Mouse (Mus musculus) hindbrain, embryonic 14.5 days (tissue): ENCODE results near the gene Tmtc1. TPM values are rescaled to one million over a fixed set of nuclear protein-coding genes. Genes with fewer than 3 reads are reported as not detected.

Experiments
- ATAC-seq: fragments of 200-750 bp; cut with Nextera tagmentation; 2 replicates; pipeline ENCODE4 v1.8.0; 2017; ENCODE audit warnings: moderate number of reproducible peaks, mild to moderate bottlenecking, moderate TSS enrichment, moderate library complexity; ENCODE audit not compliant: low FRiP score
- DNase-seq: peaks from one replicate; pipeline ENCODE4 v3.0.0-alpha.2; 2015; ENCODE audit warnings: low spot score
- H3K27ac ChIP-seq: fragments of 300-500 bp; sonication (generic); 2 replicates; pipeline ENCODE4 v1.5.1; 2014; ENCODE audit warnings: mild to moderate bottlenecking, moderate library complexity
- H3K27me3 ChIP-seq: fragments of 300-500 bp; sonication (generic); 2 replicates; pipeline ENCODE4 v1.6.1; 2014; ENCODE audit warnings: mild to moderate bottlenecking, low read length, mixed read lengths; ENCODE audit not compliant: control insufficient read depth, insufficient read depth
- H3K36me3 ChIP-seq: fragments of 300-500 bp; sonication (generic); replicated peaks from 2 replicates; pipeline ENCODE4 v1.6.1; 2014; ENCODE audit not compliant: control insufficient read depth, insufficient read depth
- H3K4me1 ChIP-seq: fragments of 300-500 bp; sonication (generic); replicated peaks from 2 replicates; pipeline ENCODE4 v1.6.1; 2014; ENCODE audit warnings: antibody characterized with exemption, low read length, mixed read lengths; ENCODE audit not compliant: control insufficient read depth, insufficient read depth
- H3K4me2 ChIP-seq: fragments of 300-500 bp; sonication (generic); replicated peaks from 2 replicates; pipeline ENCODE4 v1.6.1; 2014; ENCODE audit warnings: mild to moderate bottlenecking, moderate library complexity
- H3K4me3 ChIP-seq: fragments of 300-500 bp; sonication (generic); replicated peaks from 2 replicates; pipeline ENCODE4 v1.5.1; 2014; ENCODE audit warnings: mild to moderate bottlenecking, low read length
- H3K9ac ChIP-seq: fragments of 300-500 bp; sonication (generic); 2 replicates; pipeline ENCODE4 v1.6.1; 2014
- H3K9me3 ChIP-seq: fragments of 300-500 bp; sonication (generic); 2 replicates; pipeline ENCODE4 v1.6.1; 2016; ENCODE audit warnings: low read length; ENCODE audit not compliant: control insufficient read depth
- WGBS: fragments of 180-500 bp; shearing (Covaris S2); extraction: QIAGEN DNeasy Blood & Tissue Kit; methylation state at CpG from one replicate; pipeline ENCODE4 v1.1.7; 2014; 5-methylcytosine and 5-hydroxymethylcytosine counted together
- polyA plus RNA-seq: library from polyadenylated mRNA; unstranded; fragments of >200 nt; fragmentation: Nextera tagmentation; extraction: Ambion mirVana; gene quantifications from 2 replicates; pipeline ENCODE4 v1.2.1, GENCODE M21; 2014

The Tmtc1 gene
- polyA plus RNA-seq, 1 experiment from 2014 or later: 5.3 TPM

- H3K27ac ChIP-seq: no peak overlapping the region
- H3K4me1 ChIP-seq: 0 out of 2 replicates have a peak, but pooled peaks cover 3% of the 10 kb centered on the region
- no peak overlapping the region for H3K4me3 ChIP-seq
- no peaks in the 10 kb centered on the region for H3K36me3 ChIP-seq
- no peak for ATAC-seq
- no peaks in the 10 kb centered on the region for H3K9me3 ChIP-seq
- H3K9ac ChIP-seq: no peak overlapping the region
- no peak for DNase-seq
- 81% methylated on average over 1 of the region's 1 CpGs for WGBS
- no peak overlapping the region for H3K4me2 ChIP-seq
- no peaks in the 10 kb centered on the region for H3K27me3 ChIP-seq
Observed at GRCm38 (mm10) chr6:148366629-148367028, 77.6 kb downstream of the Tmtc1 start.

GRCm38 (mm10) chr6:148363162-148363561 lies 81.0 kb downstream of the Tmtc1 start:
- no peaks in the 10 kb centered on the region for H3K36me3 ChIP-seq
- ATAC-seq (peak; percentile 21; the same call in 1 of the 2 replicates), DNase-seq (no peak)
- 79% methylated on average over 1 of the region's 1 CpGs for WGBS
- H3K9ac ChIP-seq: no peak overlapping the region
- H3K4me1 ChIP-seq: 0 out of 2 replicates have a peak, but pooled peaks cover 3% of the 10 kb centered on the region
- peak overlapping the region; percentile 26; the same call in 1 of the 2 replicates for H3K27ac ChIP-seq
- no peaks in the 10 kb centered on the region for H3K27me3 ChIP-seq
- H3K9me3 ChIP-seq: no peaks in the 10 kb centered on the region
- H3K4me2 ChIP-seq: no peak overlapping the region
- H3K4me3 ChIP-seq: no peak overlapping the region

GRCm38 (mm10) chr6:148362475-148362874 lies 81.7 kb downstream of the Tmtc1 start:
- Histone ChIP-seq H3K36me3 (no peaks in the 10 kb centered on the region), H3K4me2 (no peak overlapping the region), H3K4me3 (no peak overlapping the region), H3K27me3 (no peaks in the 10 kb centered on the region), H3K9ac (no peak overlapping the region), H3K27ac (0 out of 2 replicates have a peak overlapping the region, but pooled peaks have one; percentile 14), H3K9me3 (no peaks in the 10 kb centered on the region), H3K4me1 (0 out of 2 replicates have a peak, but pooled peaks cover 3% of the 10 kb centered on the region)
- DNase-seq (no peak), ATAC-seq (no peak)
- 70% methylated on average over 3 of the region's 3 CpGs for WGBS

GRCm38 (mm10) chr6:148359348-148359905 lies 84.8 kb downstream of the Tmtc1 start:
- Histone ChIP-seq H3K27me3 (no peaks in the 10 kb centered on the region), H3K4me2 (no peak overlapping the region), H3K27ac (no peak overlapping the region), H3K4me1 (0 out of 2 replicates have a peak, but pooled peaks cover 3% of the 10 kb centered on the region), H3K9ac (no peak overlapping the region), H3K36me3 (peaks cover 11% of the 10 kb centered on the region), H3K4me3 (no peak overlapping the region), H3K9me3 (peaks cover 22% of the 10 kb centered on the region)
- 92% methylated on average over 7 of the region's 7 CpGs for WGBS
- DNase-seq: no peak
- no peak for ATAC-seq

- no peak for DNase-seq
- no peak overlapping the region for H3K27ac ChIP-seq
Observed at GRCm38 (mm10) chr6:148358580-148359246, 85.5 kb downstream of the Tmtc1 start.

GRCm38 (mm10) chr6:148356141-148356540 lies 88.0 kb downstream of the Tmtc1 start:
- no peak for DNase-seq
- Histone ChIP-seq H3K4me2 (no peak overlapping the region), H3K9ac (no peak overlapping the region), H3K36me3 (peaks cover 11% of the 10 kb centered on the region), H3K4me3 (no peak overlapping the region), H3K27me3 (no peaks in the 10 kb centered on the region), H3K27ac (no peak overlapping the region), H3K9me3 (peaks cover 22% of the 10 kb centered on the region), H3K4me1 (no peaks in the 10 kb centered on the region)
- no peak for ATAC-seq

More at GRCm38 (mm10) chr6:148358580-148359246, 85.5 kb downstream of the Tmtc1 start:
- Histone ChIP-seq H3K36me3 (peaks cover 11% of the 10 kb centered on the region), H3K9me3 (peaks cover 22% of the 10 kb centered on the region), H3K4me2 (no peak overlapping the region), H3K4me3 (no peak overlapping the region), H3K4me1 (0 out of 2 replicates have a peak, but pooled peaks cover 3% of the 10 kb centered on the region), H3K27me3 (no peaks in the 10 kb centered on the region), H3K9ac (no peak overlapping the region)
- WGBS: 49% methylated on average over 10 of the region's 12 CpGs
- no peak for ATAC-seq

- DNase-seq (peak; percentile 83), ATAC-seq (peak; percentile 86)
- H3K4me2 ChIP-seq: peak overlapping the region; percentile 55
- peaks cover 22% of the 10 kb centered on the region for H3K9me3 ChIP-seq
- no peaks in the 10 kb centered on the region for H3K4me1 ChIP-seq
- WGBS: 31% methylated on average over 85 of the region's 85 CpGs
- no peak overlapping the region for H3K27ac ChIP-seq
- H3K4me3 ChIP-seq: peak overlapping the region; percentile 46
- no peaks in the 10 kb centered on the region for H3K27me3 ChIP-seq
- H3K36me3 ChIP-seq: peaks cover 11% of the 10 kb centered on the region
- H3K9ac ChIP-seq: peak overlapping the region; percentile 69
Observed at GRCm38 (mm10) chr6:148354509-148355474, 89.4 kb downstream of the Tmtc1 start.

- no peaks in the 10 kb centered on the region for H3K4me1 ChIP-seq
- 84% methylated on average over 16 of the region's 16 CpGs for WGBS
Observed at GRCm38 (mm10) chr6:148354151-148354508, 90.1 kb downstream of the Tmtc1 start.

GRCm38 (mm10) chr6:148345001-148345400 lies 99.2 kb downstream of the Tmtc1 start:
- Histone ChIP-seq H3K27ac (no peak overlapping the region), H3K9ac (no peak overlapping the region), H3K27me3 (no peaks in the 10 kb centered on the region), H3K4me1 (no peaks in the 10 kb centered on the region), H3K4me3 (no peak overlapping the region), H3K36me3 (no peaks in the 10 kb centered on the region), H3K4me2 (no peak overlapping the region), H3K9me3 (no peaks in the 10 kb centered on the region)
- DNase-seq (no peak), ATAC-seq (no peak)
- 88% methylated on average over 3 of the region's 3 CpGs for WGBS

More at GRCm38 (mm10) chr6:148354151-148354508, 90.1 kb downstream of the Tmtc1 start:
- Histone ChIP-seq H3K27ac (no peak overlapping the region), H3K4me2 (peak overlapping the region; percentile 55; the same call in 1 of the 2 replicates), H3K27me3 (no peaks in the 10 kb centered on the region), H3K36me3 (peaks cover 11% of the 10 kb centered on the region), H3K9ac (no peak overlapping the region), H3K9me3 (peaks cover 22% of the 10 kb centered on the region), H3K4me3 (peak overlapping the region; percentile 46)
- ATAC-seq: peak; percentile 58; the same call in 1 of the 2 replicates
- no peak for DNase-seq
